Mouse (Mus musculus): ENCODE results near the gene Ddhd1.

DNA sequence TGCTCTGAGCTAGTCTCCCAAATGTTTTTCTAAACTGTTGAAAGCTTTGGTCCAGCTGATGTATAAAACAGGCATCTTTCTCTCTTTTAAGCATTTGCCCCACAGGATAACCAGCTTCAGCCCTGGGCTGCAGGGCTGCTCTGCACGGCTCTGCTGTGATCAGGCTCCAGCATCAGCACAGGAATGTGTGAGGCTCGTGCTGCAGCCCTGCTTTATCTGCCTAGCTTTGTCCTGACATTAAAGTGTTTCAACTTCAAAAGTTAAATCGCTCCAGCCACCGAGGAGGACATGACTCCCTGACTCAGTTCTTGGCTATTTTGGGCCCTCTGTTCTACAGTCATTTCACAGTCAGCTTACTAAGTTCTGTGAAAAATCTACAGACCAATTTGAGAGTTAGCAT, 43.1 kb downstream of the Ddhd1 start:
- TF ChIP-seq POLR2A (IDR thresholded peaks at IDR 0.05; ENCODE audit: insufficient read depth, low read depth, low read length) (no peak), CTCF (IDR thresholded peaks at IDR 0.05; ENCODE audit: insufficient read depth, low read depth, low read length) (no peak)
